Mouse (Mus musculus) fibroblast of lung, adult 2 months (primary cell): Measurements from ENCODE around the gene Olfr1015.

Experiments
- DNase-seq: peaks from one replicate; pipeline ENCODE4 v3.0.0-alpha.2; 2011; ENCODE audit warnings: low read depth

Gene Olfr1015

DNA sequence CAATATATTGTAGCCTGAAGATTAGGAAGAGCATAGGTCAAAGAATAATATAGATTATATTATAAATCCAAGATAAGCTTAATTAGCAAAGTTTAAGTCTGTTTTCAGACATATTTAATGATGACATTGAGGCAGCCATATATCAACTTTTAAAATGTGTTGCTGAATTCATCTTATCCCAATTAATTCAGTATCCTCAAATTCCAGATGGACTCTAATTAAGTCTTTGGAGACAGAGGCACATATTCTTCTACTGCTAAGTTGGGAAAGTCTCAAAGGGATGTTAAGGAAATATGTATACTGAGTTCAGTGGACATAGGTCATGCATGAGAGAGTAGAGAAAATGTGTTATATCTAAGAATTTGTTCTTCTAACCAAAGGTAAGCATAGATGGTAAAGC is at the start of gene Olfr1015:
Gene Olfr1015 (plus strand): TSS at position 301 of the 400 bp plus-strand sequence.
- DNase-seq, result no peak

DNA sequence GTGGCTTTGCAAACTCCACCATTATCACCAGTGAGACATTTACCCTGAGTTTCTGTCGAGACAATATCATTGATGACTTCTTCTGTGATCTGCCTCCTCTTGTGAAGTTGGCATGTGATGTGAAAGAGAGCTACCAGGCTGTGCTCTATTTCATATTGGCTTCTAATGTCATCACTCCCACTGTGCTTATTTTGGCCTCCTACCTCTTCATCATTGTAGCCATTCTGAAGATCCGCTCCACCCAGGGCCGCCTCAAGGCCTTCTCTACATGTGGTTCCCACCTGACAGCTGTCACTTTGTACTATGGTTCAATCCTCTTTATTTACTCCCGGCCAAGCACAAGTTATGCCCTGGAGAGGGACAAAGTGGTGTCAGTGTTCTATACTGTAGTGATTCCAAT is 28.0 kb upstream of the Olfr1015 start:
- no peak for DNase-seq

DNA sequence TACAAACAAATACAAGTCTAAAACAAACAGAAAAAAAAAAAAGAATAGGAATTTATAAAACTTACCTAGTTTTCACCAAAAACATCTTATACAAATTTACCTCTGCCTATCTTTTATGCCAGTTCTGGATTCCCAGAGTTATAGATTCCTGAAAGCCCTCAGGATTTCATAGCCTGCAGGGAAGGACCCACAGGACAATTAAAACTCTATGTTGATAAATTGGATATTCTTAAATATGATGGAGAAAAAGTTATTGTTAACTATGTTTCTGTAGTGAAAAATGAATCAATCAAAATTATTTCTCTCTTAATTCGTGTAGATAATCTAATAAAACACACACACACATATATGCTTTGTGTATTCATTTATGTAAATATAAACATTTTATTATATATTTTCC is 19.2 kb upstream of the Olfr1015 start, which contains the start of gene Olfr1012:
Gene Olfr1012 (minus strand): TSS at position 101 of the 400 bp plus-strand sequence.
- DNase-seq, result no peak

DNA sequence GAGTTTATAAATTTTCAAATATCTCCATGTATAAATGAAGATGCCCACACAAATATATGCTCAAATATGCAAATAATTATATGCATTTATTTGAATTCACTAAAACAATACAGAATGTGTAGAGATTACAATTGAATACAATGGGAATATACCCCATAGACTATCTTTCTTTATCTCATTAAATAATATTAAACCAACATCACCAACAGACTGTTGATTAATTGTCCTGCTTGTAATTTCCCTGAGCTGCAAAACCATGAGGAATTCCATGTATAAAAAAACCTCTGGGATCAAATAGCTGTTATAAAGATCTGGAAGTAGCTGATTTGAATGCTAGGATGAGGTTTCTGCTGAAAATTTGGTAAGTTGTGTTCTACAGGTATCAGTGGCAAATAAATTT is 15.0 kb upstream of the Olfr1015 start, which contains the start of gene Olfr1013:
Gene Olfr1013 (plus strand): TSS at position 301 of the 400 bp plus-strand sequence.
- no peak for DNase-seq

DNA sequence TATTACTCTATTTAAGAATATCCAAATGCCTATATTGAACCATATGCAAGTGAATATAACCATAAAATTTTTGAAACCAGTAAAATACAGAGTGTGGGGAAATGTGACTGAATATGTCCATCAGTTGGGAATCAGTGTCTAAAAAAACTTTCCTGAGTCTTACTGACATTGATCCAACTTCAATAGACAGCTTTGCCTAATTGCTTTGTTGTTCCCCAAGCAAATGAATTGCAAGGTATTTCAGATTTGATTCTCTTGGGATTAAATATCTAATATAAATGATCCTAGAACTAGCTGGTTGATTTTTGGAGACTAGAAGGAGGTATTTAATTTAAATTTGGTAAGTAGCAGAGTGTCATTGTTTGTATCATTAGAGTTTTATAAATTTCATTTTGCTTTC is 9.4 kb upstream of the Olfr1015 start, which contains the start of gene Olfr1014:
Gene Olfr1014 (plus strand): TSS at position 301 of the 400 bp plus-strand sequence.
- no peak for DNase-seq

DNA sequence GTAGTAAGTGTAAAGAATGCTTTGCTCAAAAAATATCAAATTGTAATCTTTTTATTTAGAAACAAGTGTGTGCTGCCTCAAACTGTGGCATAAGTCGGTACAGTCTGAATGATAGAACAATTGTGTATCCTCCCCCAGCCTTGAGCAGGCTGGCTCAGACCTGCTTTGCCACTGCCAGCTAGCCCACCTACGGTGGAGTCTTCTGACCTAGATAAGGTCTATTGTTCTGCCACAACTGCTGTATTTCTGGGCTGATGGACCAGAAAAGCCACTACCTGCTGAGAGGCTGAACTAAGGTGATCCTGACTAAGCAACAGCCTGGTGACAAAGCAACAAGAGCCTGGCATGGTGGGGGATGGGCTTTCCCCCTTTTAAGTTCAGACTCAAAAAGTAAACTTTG is 10.5 kb downstream of the Olfr1015 start:
- no peak for DNase-seq

DNA sequence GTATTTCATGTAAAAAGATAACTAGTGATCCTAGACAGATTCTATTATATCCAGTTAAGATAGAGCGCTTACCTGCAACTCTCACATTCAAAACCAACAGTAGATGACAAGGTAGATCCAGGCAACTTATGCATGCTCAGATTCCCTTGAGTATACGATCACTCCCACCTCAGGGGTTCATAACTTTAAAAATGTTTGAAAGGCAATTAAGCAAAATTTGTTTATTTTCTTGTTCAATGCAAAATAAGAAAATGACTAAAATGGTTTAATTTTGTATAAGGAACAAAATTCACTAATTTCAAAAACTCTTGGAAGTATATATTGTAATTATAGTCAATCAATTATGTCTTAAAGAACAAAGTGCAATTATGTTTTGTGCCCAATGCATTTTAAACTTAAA is 20.6 kb downstream of the Olfr1015 start, which contains the start of gene Olfr1016:
Gene Olfr1016 (minus strand): TSS at position 101 of the 400 bp plus-strand sequence.
- DNase-seq, result no peak

DNA sequence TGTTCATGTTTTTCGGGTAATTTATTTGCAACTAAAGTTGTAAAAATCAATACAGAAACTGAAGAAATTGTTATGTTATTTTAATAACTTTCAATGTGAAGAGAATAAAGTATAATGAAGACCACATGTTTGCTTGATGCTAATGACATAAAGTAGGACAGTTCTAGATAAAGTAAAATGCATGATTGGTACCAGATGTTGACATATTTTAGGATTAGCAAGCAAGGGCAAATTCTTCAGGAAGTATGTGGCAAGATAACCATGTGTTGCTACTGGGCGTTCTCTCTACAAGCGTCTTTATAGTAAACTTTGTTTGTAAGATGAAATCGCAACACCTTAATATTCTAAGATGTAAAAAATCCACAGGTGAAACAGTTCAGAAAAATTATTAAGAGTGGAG is 22.7 kb downstream of the Olfr1015 start:
- DNase-seq, result no peak

DNA sequence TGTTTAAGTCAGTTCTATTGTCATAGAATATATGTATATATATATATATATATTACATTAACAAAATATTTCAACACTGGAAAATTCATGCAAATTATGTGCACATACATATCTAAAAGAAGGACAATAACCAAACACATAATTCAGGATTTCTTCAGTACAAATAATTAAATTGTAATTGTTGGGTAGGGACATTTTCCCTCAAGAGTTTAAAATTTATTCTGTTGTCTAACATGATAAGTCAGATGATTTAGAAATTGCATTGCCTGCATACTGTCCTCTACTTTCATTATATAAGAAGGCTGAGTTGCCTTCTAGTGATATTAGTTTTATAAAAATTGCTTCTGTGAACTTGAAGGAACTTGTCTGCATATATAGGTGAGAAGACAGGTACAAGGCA is 36.4 kb downstream of the Olfr1015 start, which contains the start of gene Olfr1018:
Gene Olfr1018 (plus strand): TSS at position 301 of the 400 bp plus-strand sequence.
- DNase-seq, result no peak
